Mouse (Mus musculus): ENCODE data around the gene Syt9. TPM values are rescaled to one million over a fixed set of nuclear protein-coding genes. Genes with fewer than 3 reads are reported as not detected.

Syt9 gene
- polyA plus RNA-seq, 1 experiment from 2014 or later, result 0.20 TPM

- WGBS (ENCODE audit: insufficient replicate concordance), result 63% methylated on average over 12 of the region's 12 CpGs
- no peak for ATAC-seq (ENCODE audit: insufficient read depth)
- H3K9ac ChIP-seq, result no peak overlapping the region
Measured at GRCm38 (mm10) chr7:107519256-107520025, 148.9 kb downstream of the Syt9 start.

GRCm38 (mm10) chr7:107521411-107521810 lies 150.9 kb downstream of the Syt9 start:
- Histone ChIP-seq H3K9ac (no peak overlapping the region), H3K9me3 (replicated peaks) (no peaks in the 10 kb centered on the region), H3K4me3 (replicated peaks) (no peak overlapping the region), H3K27me3 (no peaks in the 10 kb centered on the region), H3K4me1 (replicated peaks) (no peaks in the 10 kb centered on the region), H3K36me3 (replicated peaks) (no peaks in the 10 kb centered on the region), H3K27ac (replicated peaks) (no peak overlapping the region), H3K4me2 (no peak overlapping the region)
- 72% methylated on average over 6 of the region's 6 CpGs for WGBS (ENCODE audit: insufficient replicate concordance)
- ATAC-seq (ENCODE audit: insufficient read depth), result no peak

More at GRCm38 (mm10) chr7:107519256-107520025, 148.9 kb downstream of the Syt9 start:
- Histone ChIP-seq H3K27me3 (no peaks in the 10 kb centered on the region), H3K36me3 (replicated peaks) (no peaks in the 10 kb centered on the region), H3K4me2 (no peak overlapping the region), H3K4me1 (replicated peaks) (no peaks in the 10 kb centered on the region), H3K9me3 (replicated peaks) (no peaks in the 10 kb centered on the region), H3K27ac (replicated peaks) (no peak overlapping the region), H3K4me3 (replicated peaks) (no peak overlapping the region)

GRCm38 (mm10) chr7:107526299-107526698 lies 155.8 kb downstream of the Syt9 start:
- 23% methylated on average over 1 of the region's 1 CpGs for WGBS (ENCODE audit: insufficient replicate concordance)
- no peak for ATAC-seq (ENCODE audit: insufficient read depth)
- no peaks in the 10 kb centered on the region for H3K36me3 ChIP-seq (replicated peaks)

GRCm38 (mm10) chr7:107528169-107528772 lies 157.7 kb downstream of the Syt9 start:
- no peaks in the 10 kb centered on the region for H3K36me3 ChIP-seq (replicated peaks)

More at GRCm38 (mm10) chr7:107526299-107526698, 155.8 kb downstream of the Syt9 start:
- Histone ChIP-seq H3K9me3 (replicated peaks) (no peaks in the 10 kb centered on the region), H3K4me3 (replicated peaks) (no peak overlapping the region), H3K27ac (replicated peaks) (no peak overlapping the region), H3K27me3 (no peaks in the 10 kb centered on the region), H3K9ac (no peak overlapping the region), H3K4me1 (replicated peaks) (no peaks in the 10 kb centered on the region), H3K4me2 (no peak overlapping the region)

GRCm38 (mm10) chr7:107529364-107529763 lies 158.8 kb downstream of the Syt9 start:
- Histone ChIP-seq H3K9me3 (replicated peaks) (no peaks in the 10 kb centered on the region), H3K4me2 (no peak overlapping the region), H3K9ac (no peak overlapping the region), H3K36me3 (replicated peaks) (no peaks in the 10 kb centered on the region), H3K4me3 (replicated peaks) (no peak overlapping the region), H3K27ac (replicated peaks) (no peak overlapping the region), H3K4me1 (replicated peaks) (no peaks in the 10 kb centered on the region), H3K27me3 (no peaks in the 10 kb centered on the region)
- 50% methylated on average over 5 of the region's 5 CpGs for WGBS (ENCODE audit: insufficient replicate concordance)
- no peak for ATAC-seq (ENCODE audit: insufficient read depth)

More at GRCm38 (mm10) chr7:107528169-107528772, 157.7 kb downstream of the Syt9 start:
- no peaks in the 10 kb centered on the region for H3K4me1 ChIP-seq (replicated peaks)
- H3K27me3 ChIP-seq, result no peaks in the 10 kb centered on the region
- H3K4me2 ChIP-seq, result no peak overlapping the region
- no peak overlapping the region for H3K4me3 ChIP-seq (replicated peaks)
- H3K27ac ChIP-seq (replicated peaks), result no peak overlapping the region
- ATAC-seq (ENCODE audit: insufficient read depth), result no peak
- 52% methylated on average over 3 of the region's 3 CpGs for WGBS (ENCODE audit: insufficient replicate concordance)
- H3K9me3 ChIP-seq (replicated peaks), result no peaks in the 10 kb centered on the region
- no peak overlapping the region for H3K9ac ChIP-seq

GRCm38 (mm10) chr7:107535311-107535710 lies 164.8 kb downstream of the Syt9 start:
- no peak overlapping the region for H3K4me2 ChIP-seq
- H3K27ac ChIP-seq (replicated peaks), result no peak overlapping the region
- WGBS (ENCODE audit: insufficient replicate concordance), result 49% methylated on average over 4 of the region's 4 CpGs
- no peak overlapping the region for H3K9ac ChIP-seq
- no peak overlapping the region for H3K4me3 ChIP-seq (replicated peaks)
- H3K9me3 ChIP-seq (replicated peaks), result no peaks in the 10 kb centered on the region
- no peaks in the 10 kb centered on the region for H3K36me3 ChIP-seq (replicated peaks)
- no peak for ATAC-seq (ENCODE audit: insufficient read depth)
- H3K4me1 ChIP-seq (replicated peaks), result no peaks in the 10 kb centered on the region
- H3K27me3 ChIP-seq, result no peaks in the 10 kb centered on the region

- Histone ChIP-seq H3K9me3 (replicated peaks) (no peaks in the 10 kb centered on the region), H3K9ac (no peak overlapping the region), H3K4me1 (replicated peaks) (no peaks in the 10 kb centered on the region), H3K27ac (replicated peaks) (no peak overlapping the region), H3K27me3 (no peaks in the 10 kb centered on the region), H3K4me3 (replicated peaks) (no peak overlapping the region), H3K36me3 (replicated peaks) (no peaks in the 10 kb centered on the region), H3K4me2 (no peak overlapping the region)
- 63% methylated on average over 6 of the region's 6 CpGs for WGBS (ENCODE audit: insufficient replicate concordance)
- no peak for ATAC-seq (ENCODE audit: insufficient read depth)
Measured at GRCm38 (mm10) chr7:107536516-107536915, 166.0 kb downstream of the Syt9 start.

GRCm38 (mm10) chr7:107540034-107540433 lies 169.5 kb downstream of the Syt9 start:
- Histone ChIP-seq H3K27ac (replicated peaks) (no peak overlapping the region), H3K9ac (no peak overlapping the region), H3K9me3 (replicated peaks) (no peaks in the 10 kb centered on the region), H3K36me3 (replicated peaks) (no peaks in the 10 kb centered on the region), H3K27me3 (no peaks in the 10 kb centered on the region), H3K4me3 (replicated peaks) (no peak overlapping the region), H3K4me1 (replicated peaks) (no peaks in the 10 kb centered on the region), H3K4me2 (no peak overlapping the region)
- no peak for ATAC-seq (ENCODE audit: insufficient read depth)
- WGBS (ENCODE audit: insufficient replicate concordance), result 5% methylated on average over 4 of the region's 4 CpGs

- no peak overlapping the region for H3K27ac ChIP-seq (replicated peaks)
- no peak overlapping the region for H3K4me2 ChIP-seq
- no peaks in the 10 kb centered on the region for H3K27me3 ChIP-seq
- H3K36me3 ChIP-seq (replicated peaks), result no peaks in the 10 kb centered on the region
- ATAC-seq (ENCODE audit: insufficient read depth), result no peak
- H3K4me1 ChIP-seq (replicated peaks), result no peaks in the 10 kb centered on the region
- WGBS (ENCODE audit: insufficient replicate concordance), result 45% methylated on average over 1 of the region's 1 CpGs
- no peaks in the 10 kb centered on the region for H3K9me3 ChIP-seq (replicated peaks)
- no peak overlapping the region for H3K9ac ChIP-seq
- H3K4me3 ChIP-seq (replicated peaks), result no peak overlapping the region
Measured at GRCm38 (mm10) chr7:107545011-107545410, 174.5 kb downstream of the Syt9 start.

GRCm38 (mm10) chr7:107547872-107548271 lies 177.3 kb downstream of the Syt9 start:
- no peak for ATAC-seq (ENCODE audit: insufficient read depth)
- H3K4me2 ChIP-seq, result no peak overlapping the region
- WGBS (ENCODE audit: insufficient replicate concordance), result 69% methylated on average over 3 of the region's 3 CpGs
- no peaks in the 10 kb centered on the region for H3K36me3 ChIP-seq (replicated peaks)
- no peaks in the 10 kb centered on the region for H3K9me3 ChIP-seq (replicated peaks)
- no peak overlapping the region for H3K27ac ChIP-seq (replicated peaks)
- H3K4me1 ChIP-seq (replicated peaks), result no peaks in the 10 kb centered on the region
- H3K27me3 ChIP-seq, result no peaks in the 10 kb centered on the region
- no peak overlapping the region for H3K4me3 ChIP-seq (replicated peaks)
- no peak overlapping the region for H3K9ac ChIP-seq

- H3K4me3 ChIP-seq (replicated peaks), result no peak overlapping the region
- WGBS (ENCODE audit: insufficient replicate concordance), result 36% methylated on average over 1 of the region's 1 CpGs
- H3K27ac ChIP-seq (replicated peaks), result no peak overlapping the region
- H3K4me1 ChIP-seq (replicated peaks), result no peaks in the 10 kb centered on the region
- H3K27me3 ChIP-seq, result no peaks in the 10 kb centered on the region
- no peak overlapping the region for H3K4me2 ChIP-seq
- no peaks in the 10 kb centered on the region for H3K9me3 ChIP-seq (replicated peaks)
- H3K36me3 ChIP-seq (replicated peaks), result no peaks in the 10 kb centered on the region
- ATAC-seq (ENCODE audit: insufficient read depth), result no peak
- H3K9ac ChIP-seq, result no peak overlapping the region
Measured at GRCm38 (mm10) chr7:107553461-107553860, 182.9 kb downstream of the Syt9 start.
